Mouse (Mus musculus): ENCODE results near the gene Pvr.

DNA sequence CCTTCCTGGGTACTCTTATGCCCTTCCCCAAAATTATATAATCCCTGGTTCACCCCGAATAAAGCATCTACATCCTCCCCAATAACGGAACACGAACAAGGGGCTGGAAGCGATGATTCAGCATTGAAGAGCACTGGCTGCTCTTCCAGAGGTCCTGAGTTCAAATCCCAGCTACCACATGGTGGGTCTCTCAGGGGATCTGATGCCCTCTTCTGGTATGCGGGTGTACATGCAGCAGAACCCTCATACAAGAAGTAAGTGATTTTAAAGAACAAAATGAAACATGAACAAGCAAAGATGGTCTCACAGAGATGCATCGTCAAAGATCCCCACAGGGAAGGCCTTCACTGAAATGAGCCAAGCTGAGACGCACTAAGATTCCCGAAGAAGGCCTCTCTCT, 40.2 kb downstream of the Pvr start:
- TF ChIP-seq TAL1 (IDR thresholded peaks at IDR 0.05; ENCODE audit: low read length) (no peak), GATA1 (IDR thresholded peaks at IDR 0.05; ENCODE audit: low read length) (no peak)

Data from erythroblast, embryonic 14.5 days (primary cell).